Mouse (Mus musculus): ENCODE measurements around the gene Olfr221. TPM values are rescaled to one million over a fixed set of nuclear protein-coding genes. Genes with fewer than 3 reads are reported as not detected.
A peak's percentile ranks its signal among the peaks of the same experiment; 100 is the strongest.

The Olfr221 gene
- polyA plus RNA-seq, 1 experiment from 2014 or later = not detected

- no peak for TF ChIP-seq CTCF (IDR thresholded peaks at IDR 0.05; ENCODE audit: low read depth)
- Histone ChIP-seq H3K4me1 (replicated peaks; ENCODE audit: insufficient read depth, low read length) (peaks cover 34% of the 10 kb centered on the region), H3K27ac (no peak overlapping the region), H3K9ac (ENCODE audit: low read depth, low read length) (no peak overlapping the region), H3K9me3 (replicated peaks; ENCODE audit: low read length) (no peaks in the 10 kb centered on the region), H3K4me3 (replicated peaks; ENCODE audit: low read depth, low read length) (no peak overlapping the region), H3K4me2 (ENCODE audit: low read length) (no peak overlapping the region), H3K36me3 (ENCODE audit: insufficient read depth, low read length) (peaks cover 10% of the 10 kb centered on the region), H3K27me3 (ENCODE audit: insufficient read depth, low read length) (no peaks in the 10 kb centered on the region)
- 76% methylated on average over 4 of the region's 4 CpGs for WGBS
- DNase-seq (ENCODE audit: low spot score) = no peak
- ATAC-seq (replicated peaks; ENCODE audit: low FRiP score, low read depth) = no peak
Measured at GRCm38 (mm10) chr14:52012085-52012484, 30.2 kb downstream of the Olfr221 start.

GRCm38 (mm10) chr14:52011683-52012082, 30.6 kb downstream of the Olfr221 start:
- no peak overlapping the region for H3K4me3 ChIP-seq (replicated peaks; ENCODE audit: low read depth, low read length)
- no peak overlapping the region for H3K9ac ChIP-seq (ENCODE audit: low read depth, low read length)
- H3K4me1 ChIP-seq (replicated peaks; ENCODE audit: insufficient read depth, low read length) = peaks cover 30% of the 10 kb centered on the region
- H3K27ac ChIP-seq = peak overlapping the region; percentile 88
- no peaks in the 10 kb centered on the region for H3K27me3 ChIP-seq (ENCODE audit: insufficient read depth, low read length)
- no peak overlapping the region for H3K4me2 ChIP-seq (ENCODE audit: low read length)
- 68% methylated on average over 1 of the region's 1 CpGs for WGBS
- no peak for TF ChIP-seq CTCF (IDR thresholded peaks at IDR 0.05; ENCODE audit: low read depth)
- H3K9me3 ChIP-seq (replicated peaks; ENCODE audit: low read length) = no peaks in the 10 kb centered on the region
- no peak for DNase-seq (ENCODE audit: low spot score)
- H3K36me3 ChIP-seq (ENCODE audit: insufficient read depth, low read length) = peaks cover 14% of the 10 kb centered on the region
- no peak for ATAC-seq (replicated peaks; ENCODE audit: low FRiP score, low read depth)

- H3K4me1 ChIP-seq (replicated peaks; ENCODE audit: insufficient read depth, low read length) = peaks cover 19% of the 10 kb centered on the region
- ATAC-seq (replicated peaks; ENCODE audit: low FRiP score, low read depth) (peak; percentile 59), DNase-seq (ENCODE audit: low spot score) (peak; percentile 86)
- no peak; the same call in 1 of the 2 replicates for TF ChIP-seq CTCF (IDR thresholded peaks at IDR 0.05; ENCODE audit: low read depth)
- H3K36me3 ChIP-seq (ENCODE audit: insufficient read depth, low read length) = peaks cover 21% of the 10 kb centered on the region
- peak overlapping the region; percentile 49 for H3K4me2 ChIP-seq (ENCODE audit: low read length)
- peak overlapping the region; percentile 17; the same call in 1 of the 2 replicates for H3K4me3 ChIP-seq (replicated peaks; ENCODE audit: low read depth, low read length)
- no peaks in the 10 kb centered on the region for H3K27me3 ChIP-seq (ENCODE audit: insufficient read depth, low read length)
- H3K9ac ChIP-seq (ENCODE audit: low read depth, low read length) = peak overlapping the region; percentile 42
- peak overlapping the region; percentile 88 for H3K27ac ChIP-seq
- 8% methylated on average over 9 of the region's 9 CpGs for WGBS
- H3K9me3 ChIP-seq (replicated peaks; ENCODE audit: low read length) = no peaks in the 10 kb centered on the region
Measured at GRCm38 (mm10) chr14:52010446-52011111, 31.7 kb downstream of the Olfr221 start.

GRCm38 (mm10) chr14:52009841-52010240, 32.4 kb downstream of the Olfr221 start:
- DNase-seq (ENCODE audit: low spot score) = no peak

GRCm38 (mm10) chr14:52009361-52009760, 32.9 kb downstream of the Olfr221 start:
- Histone ChIP-seq H3K27me3 (ENCODE audit: insufficient read depth, low read length) (no peaks in the 10 kb centered on the region), H3K27ac (no peak overlapping the region), H3K4me3 (replicated peaks; ENCODE audit: low read depth, low read length) (no peak overlapping the region), H3K4me1 (replicated peaks; ENCODE audit: insufficient read depth, low read length) (peaks cover 16% of the 10 kb centered on the region), H3K9me3 (replicated peaks; ENCODE audit: low read length) (no peaks in the 10 kb centered on the region), H3K9ac (ENCODE audit: low read depth, low read length) (0 out of 2 replicates have a peak overlapping the region, but pooled peaks have one; percentile 18), H3K4me2 (ENCODE audit: low read length) (no peak overlapping the region), H3K36me3 (ENCODE audit: insufficient read depth, low read length) (peaks cover 23% of the 10 kb centered on the region)
- DNase-seq (ENCODE audit: low spot score) (no peak), ATAC-seq (replicated peaks; ENCODE audit: low FRiP score, low read depth) (no peak)
- TF ChIP-seq CTCF (IDR thresholded peaks at IDR 0.05; ENCODE audit: low read depth) = no peak
- 60% methylated on average over 26 of the region's 26 CpGs for WGBS

More at GRCm38 (mm10) chr14:52009841-52010240, 32.4 kb downstream of the Olfr221 start:
- H3K4me3 ChIP-seq (replicated peaks; ENCODE audit: low read depth, low read length) = no peak overlapping the region
- no peaks in the 10 kb centered on the region for H3K27me3 ChIP-seq (ENCODE audit: insufficient read depth, low read length)
- H3K4me2 ChIP-seq (ENCODE audit: low read length) = peak overlapping the region; percentile 49
- no peaks in the 10 kb centered on the region for H3K9me3 ChIP-seq (replicated peaks; ENCODE audit: low read length)
- H3K36me3 ChIP-seq (ENCODE audit: insufficient read depth, low read length) = peaks cover 23% of the 10 kb centered on the region
- H3K4me1 ChIP-seq (replicated peaks; ENCODE audit: insufficient read depth, low read length) = peaks cover 16% of the 10 kb centered on the region
- H3K9ac ChIP-seq (ENCODE audit: low read depth, low read length) = 0 out of 2 replicates have a peak overlapping the region, but pooled peaks have one; percentile 18
- WGBS = 69% methylated on average over 6 of the region's 6 CpGs
- H3K27ac ChIP-seq = peak overlapping the region; percentile 88
- TF ChIP-seq CTCF (IDR thresholded peaks at IDR 0.05; ENCODE audit: low read depth) = no peak
- ATAC-seq (replicated peaks; ENCODE audit: low FRiP score, low read depth) = no peak

DNA sequence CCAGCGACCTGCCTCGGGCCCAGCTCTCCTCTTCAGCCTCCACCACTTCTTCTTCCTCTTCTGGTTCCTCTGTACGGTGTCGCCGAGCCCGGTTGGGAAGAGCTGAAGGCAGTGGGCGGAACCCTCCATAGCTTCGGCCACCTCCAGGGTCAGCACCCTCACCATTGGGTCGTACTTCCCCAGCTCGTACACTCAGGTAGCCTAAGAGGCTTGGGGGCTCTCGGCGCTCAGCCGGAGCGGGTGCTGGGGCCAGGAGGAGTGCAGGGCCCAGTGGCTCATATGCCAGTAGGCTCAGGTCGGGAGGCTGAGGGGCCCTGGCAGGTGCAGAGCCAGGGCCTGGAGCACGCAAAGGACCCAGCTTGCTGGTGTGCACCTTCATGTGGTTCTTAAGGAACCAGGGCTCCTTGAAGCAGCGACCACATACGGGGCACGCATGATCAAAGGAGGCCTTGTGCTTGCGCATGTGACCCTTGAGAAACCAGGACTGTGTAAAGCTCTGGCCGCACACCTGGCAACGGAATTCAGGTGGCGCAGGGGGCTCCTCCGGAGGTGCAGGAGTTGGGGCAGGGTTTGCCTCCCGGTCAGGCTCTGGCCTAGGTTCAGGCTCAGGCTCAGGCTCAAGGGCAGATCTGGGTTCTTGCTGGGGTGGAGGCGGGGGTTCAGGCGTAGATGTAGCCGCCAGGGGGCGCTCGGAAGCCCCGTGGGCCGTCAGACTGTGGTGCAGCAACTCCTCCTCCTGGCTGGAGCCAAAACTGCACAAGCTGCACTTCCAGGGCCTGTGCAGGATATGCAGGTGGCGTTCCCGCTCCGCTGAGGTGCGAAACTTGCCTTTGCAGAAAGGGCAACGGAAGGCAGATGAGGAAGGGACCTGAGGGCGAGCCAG, 33.7 kb downstream of the Olfr221 start:
- Histone ChIP-seq H3K36me3 (ENCODE audit: insufficient read depth, low read length) (peaks cover 24% of the 10 kb centered on the region), H3K4me1 (replicated peaks; ENCODE audit: insufficient read depth, low read length) (peaks cover 16% of the 10 kb centered on the region)

More for the DNA sequence above, 33.7 kb downstream of the Olfr221 start:
- TF ChIP-seq CTCF (IDR thresholded peaks at IDR 0.05; ENCODE audit: low read depth) = peak; percentile 100
- WGBS = 52% methylated on average over 38 of the region's 38 CpGs
- H3K27ac ChIP-seq = no peak overlapping the region
- DNase-seq (ENCODE audit: low spot score) (peak; percentile 94), ATAC-seq (replicated peaks; ENCODE audit: low FRiP score, low read depth) (peak; percentile 65)
- H3K9me3 ChIP-seq (replicated peaks; ENCODE audit: low read length) = no peaks in the 10 kb centered on the region
- no peak overlapping the region for H3K9ac ChIP-seq (ENCODE audit: low read depth, low read length)
- H3K4me3 ChIP-seq (replicated peaks; ENCODE audit: low read depth, low read length) = no peak overlapping the region
- no peaks in the 10 kb centered on the region for H3K27me3 ChIP-seq (ENCODE audit: insufficient read depth, low read length)
- H3K4me2 ChIP-seq (ENCODE audit: low read length) = no peak overlapping the region

All from kidney, postnatal 0 days (tissue).